Mouse (Mus musculus) urinary bladder, postnatal 0 days (tissue): Measurements from ENCODE around the gene Tubb1. TPM values are rescaled to one million over a fixed set of nuclear protein-coding genes. Genes with fewer than 3 reads are reported as not detected.

Experiments
- polyA plus RNA-seq: library from polyadenylated mRNA; unstranded; fragments of >200 nt; fragmentation: Nextera tagmentation; extraction: Ambion mirVana; gene quantifications from 2 replicates; pipeline ENCODE4 v1.2.1, GENCODE M21; 2015

The Tubb1 gene
- 0.33 and 1.2 TPM in 2 replicates for polyA plus RNA-seq

GRCm38 (mm10) chr2:174450353-174450752 lies at the start of gene Tubb1:
Gene Tubb1, plus strand, starts transcription at chr2:174450695.

GRCm38 (mm10) chr2:174415731-174416310 lies 34.7 kb upstream of the Tubb1 start, which contains the start of gene Nelfcd:
Gene Nelfcd, plus strand, starts transcription at chr2:174415804.

GRCm38 (mm10) chr2:174438737-174439449 lies 11.6 kb upstream of the Tubb1 start, which contains the start of gene Ctsz:
Gene Ctsz, minus strand, starts transcription at chr2:174439039.

GRCm38 (mm10) chr2:174463789-174464523 lies 13.5 kb downstream of the Tubb1 start, which contains the start of gene Atp5e:
Gene Atp5e, minus strand, starts transcription at chr2:174464105.

GRCm38 (mm10) chr2:174472818-174473549 lies 22.5 kb downstream of the Tubb1 start, which contains the start of gene Prelid3b:
Gene Prelid3b, minus strand, starts transcription at chr2:174473081.

Other genes starting within 250 kb of the Tubb1 start
- 1,236 and 1,513 TPM in 2 replicates for gene Gnas, start 166.4 kb upstream of the Tubb1 start, polyA plus RNA-seq
- 12.5 and 21.2 TPM in 2 replicates for gene Gm20721, start 104.0 kb upstream of the Tubb1 start, polyA plus RNA-seq
- gene Nelfcd, start 34.9 kb upstream of the Tubb1 start, polyA plus RNA-seq = 35.8 and 37.8 TPM in 2 replicates
- gene Ctsz, start 11.7 kb upstream of the Tubb1 start, polyA plus RNA-seq = 106 and 155 TPM in 2 replicates
- 699 and 752 TPM in 2 replicates for gene Atp5e, start 13.4 kb downstream of the Tubb1 start, polyA plus RNA-seq
- 83.4 and 86.0 TPM in 2 replicates for gene Prelid3b, start 22.4 kb downstream of the Tubb1 start, polyA plus RNA-seq
- not detected in 2 replicates for gene Zfp831, start 192.8 kb downstream of the Tubb1 start, polyA plus RNA-seq